Mouse (Mus musculus) cerebellum, postnatal 4 days (tissue): ENCODE data around the gene Ankdd1a.

Experiments
- DNase-seq, 2 experiments: peaks; one replicate each; pipeline ENCODE4 v3.0.0; 2022; ENCODE audit warnings: low spot score in 2 of 2, mixed read lengths in 1 of 2

Ankdd1a gene

GRCm38 (mm10) chr9:65502721-65503505, 17.1 kb downstream of the Ankdd1a start:
- DNase-seq, result no peak

- DNase-seq, result peak in 1 of 2 experiments; percentile 45
Measured at GRCm38 (mm10) chr9:65502146-65502545, 17.8 kb downstream of the Ankdd1a start.

GRCm38 (mm10) chr9:65492851-65493250, 27.1 kb downstream of the Ankdd1a start:
- no peak for DNase-seq

DNA sequence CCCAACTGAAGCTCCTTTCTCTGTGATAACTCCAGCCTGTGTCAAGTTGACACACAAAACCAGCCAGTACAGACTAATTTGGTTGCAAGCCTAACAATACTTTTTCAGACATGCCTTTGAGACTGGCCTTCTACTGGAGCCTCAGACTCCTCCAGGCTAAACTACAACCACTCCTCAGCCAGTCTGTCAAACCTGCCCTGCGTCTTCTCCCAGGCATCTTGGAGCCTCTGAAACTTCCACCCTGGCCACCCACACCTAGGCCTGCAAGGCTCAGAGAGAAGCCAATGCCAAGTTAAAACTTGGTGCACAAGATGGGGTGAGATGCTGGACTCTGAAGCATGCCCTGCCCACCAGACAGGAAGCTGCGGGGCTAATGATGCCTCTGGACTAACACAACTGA, 27.6 kb downstream of the Ankdd1a start:
- DNase-seq, result no peak

DNA sequence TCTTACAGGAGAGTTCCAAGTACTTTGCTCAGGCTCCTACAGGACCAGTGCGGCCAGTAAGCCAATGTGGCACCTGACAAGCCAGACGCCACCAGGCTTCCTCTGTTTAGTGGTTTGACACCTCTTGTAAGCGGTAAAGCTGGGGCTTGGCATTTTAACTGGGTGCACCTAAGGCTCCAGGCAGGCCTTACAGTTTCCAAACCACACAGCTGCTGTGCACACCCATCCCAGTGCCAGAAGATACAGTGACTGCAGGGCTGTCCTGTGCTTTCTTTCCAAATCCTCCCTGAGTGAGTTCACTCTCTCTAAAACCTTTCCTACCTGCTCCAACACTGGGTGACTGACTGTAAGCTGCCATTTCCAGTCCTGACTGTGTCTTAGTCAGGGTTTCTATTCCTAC, 28.5 kb downstream of the Ankdd1a start:
- no peak for DNase-seq

GRCm38 (mm10) chr9:65480071-65480470, 39.9 kb downstream of the Ankdd1a start:
- DNase-seq, result no peak

- DNase-seq, result no peak
Measured at GRCm38 (mm10) chr9:65479158-65479557, 40.8 kb downstream of the Ankdd1a start.

- no peak for DNase-seq
Measured at GRCm38 (mm10) chr9:65472769-65473168, 47.2 kb downstream of the Ankdd1a start.

- no peak for DNase-seq
Measured at GRCm38 (mm10) chr9:65467686-65468085, 52.3 kb downstream of the Ankdd1a start.

DNA sequence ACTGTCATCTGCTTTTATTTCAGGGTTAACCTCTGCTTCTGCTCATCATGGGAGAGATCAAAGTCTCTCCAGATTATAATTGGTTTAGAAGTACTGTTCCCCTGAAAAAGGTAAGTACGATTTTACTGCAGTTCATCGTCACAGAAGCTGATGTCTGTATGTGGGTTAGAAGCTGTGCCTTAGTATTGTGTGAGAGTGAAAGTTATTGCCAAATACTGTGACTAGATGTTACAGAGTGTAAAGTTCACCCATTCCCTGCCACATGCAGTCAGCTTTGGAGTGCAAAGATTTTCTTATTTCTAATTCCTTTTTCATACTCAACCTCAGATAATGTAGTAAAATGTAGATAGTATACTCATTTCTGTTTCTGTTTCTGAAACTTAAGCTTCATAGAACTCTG, 54.8 kb downstream of the Ankdd1a start:
- no peak for DNase-seq

DNA sequence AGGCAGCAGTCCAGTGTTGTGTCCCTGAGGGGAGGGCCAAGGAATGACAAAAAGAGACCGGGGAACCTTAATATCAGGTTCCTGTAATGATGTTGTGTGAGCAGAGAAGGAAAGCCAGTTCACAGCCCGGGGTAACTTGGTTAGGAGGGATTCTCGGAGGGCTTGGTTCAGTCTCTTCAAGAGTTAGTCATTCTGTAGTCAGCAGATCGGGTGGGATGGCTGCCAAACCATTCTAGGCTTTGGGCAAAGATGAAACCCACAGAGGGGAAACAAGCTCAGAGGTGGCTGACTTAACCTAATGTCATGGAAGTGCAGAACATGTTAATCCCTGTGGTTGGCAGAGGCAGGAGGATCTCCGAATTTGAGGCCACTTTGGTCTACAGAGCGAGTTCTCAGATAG, 55.8 kb downstream of the Ankdd1a start:
- no peak for DNase-seq

- no peak for DNase-seq
Measured at GRCm38 (mm10) chr9:65462544-65462943, 57.4 kb downstream of the Ankdd1a start.

DNA sequence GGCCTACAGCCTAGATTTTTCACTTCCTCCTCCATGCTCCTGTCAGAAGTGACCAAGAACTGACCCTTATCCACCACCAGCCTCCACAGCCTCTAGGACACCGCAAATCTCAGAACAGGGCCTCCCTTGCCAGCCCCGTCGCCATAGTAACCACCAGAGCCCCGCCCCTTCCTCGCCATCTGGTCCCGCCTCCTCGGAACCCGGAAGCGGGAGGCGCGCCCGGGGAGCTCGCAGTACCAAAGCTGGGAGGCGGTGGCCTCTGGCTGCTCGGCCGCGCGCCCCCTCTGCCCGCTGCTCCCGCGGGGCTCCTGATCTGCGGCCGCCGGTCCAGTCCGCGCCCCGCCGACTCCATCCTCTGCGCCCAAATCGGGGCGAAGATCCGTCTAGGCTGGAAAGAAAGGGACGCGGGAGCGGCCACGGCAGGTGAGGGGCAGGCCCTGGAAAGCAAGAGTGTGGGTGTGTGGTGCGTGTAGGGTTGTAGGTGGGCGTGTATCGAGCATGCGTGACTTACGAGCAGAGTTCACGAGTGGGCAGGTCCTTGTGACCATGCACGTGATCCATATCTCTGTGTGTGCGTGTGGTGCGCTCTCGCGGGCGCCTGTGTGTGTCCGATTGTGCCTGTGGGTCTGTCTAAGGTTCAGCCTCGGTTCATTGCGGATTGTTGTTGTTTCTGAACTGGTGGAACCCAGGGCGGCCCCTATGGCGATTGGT, 59.1 kb downstream of the Ankdd1a start, which contains the start of gene Spg21:
TSS of gene Spg21 (plus strand) at position 216 of the 711 bp plus-strand sequence.
- DNase-seq, result peak; percentile 93 to 97

GRCm38 (mm10) chr9:65460198-65460597, 59.8 kb downstream of the Ankdd1a start:
- DNase-seq, result no peak

DNA sequence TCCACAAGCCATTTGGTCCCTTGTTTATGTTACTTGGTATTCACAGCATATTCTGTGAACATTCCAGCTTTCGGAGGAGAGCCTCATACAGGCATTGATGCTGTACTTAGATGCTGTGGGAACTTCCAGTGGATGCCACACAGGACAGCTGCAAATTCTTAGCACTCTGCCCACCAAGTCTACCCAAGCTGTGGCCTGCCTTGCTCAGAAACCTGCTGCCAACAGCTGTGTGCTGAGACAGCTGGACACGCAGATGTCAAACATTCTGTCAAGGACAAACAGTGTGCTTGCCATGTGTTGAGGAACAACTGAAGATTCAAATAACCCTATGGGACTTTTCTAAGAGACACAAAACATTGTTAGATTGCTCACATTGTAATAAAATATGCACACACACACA, 61.0 kb downstream of the Ankdd1a start:
- DNase-seq, result no peak

DNA sequence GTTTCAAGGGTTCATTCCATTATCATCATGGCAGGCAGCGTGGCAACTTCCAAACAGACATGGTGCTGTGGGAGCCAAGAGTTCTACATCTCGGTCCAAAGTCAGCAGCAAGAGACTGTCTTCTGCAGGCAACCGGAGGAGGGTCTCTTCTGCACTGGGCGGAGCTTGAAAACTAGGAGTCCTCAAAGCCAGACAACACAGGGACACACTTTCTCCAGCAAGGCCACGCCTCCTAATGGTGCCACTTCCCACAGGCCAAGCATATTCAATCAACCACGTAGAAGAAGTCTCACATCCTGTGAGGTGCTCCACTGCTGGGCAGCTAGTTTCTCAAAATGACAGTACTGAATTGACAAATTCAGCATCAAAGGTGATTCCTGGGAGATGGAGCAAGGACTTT, 72.0 kb downstream of the Ankdd1a start:
- DNase-seq, result no peak

- no peak for DNase-seq
Measured at GRCm38 (mm10) chr9:65444692-65445091, 75.3 kb downstream of the Ankdd1a start.
